Mouse (Mus musculus) hindbrain, postnatal 0 days (tissue): ENCODE data around the gene Rnf166. TPM values are rescaled to one million over a fixed set of nuclear protein-coding genes. Genes with fewer than 3 reads are reported as not detected.
A peak's percentile ranks its signal among the peaks of the same experiment; 100 is the strongest.

ENCODE experiments used
- ATAC-seq: fragments of 200-750 bp; cut with Nextera tagmentation; 2 replicates; pipeline ENCODE4 v1.8.0; 2017; ENCODE audit warnings: mild to moderate bottlenecking, moderate TSS enrichment, moderate library complexity
- DNase-seq: peaks from one replicate; pipeline ENCODE4 v3.0.0-alpha.2; 2015; ENCODE audit warnings: low spot score
- H3K27ac ChIP-seq: fragments of 300-500 bp; sonication (generic); 2 replicates; pipeline ENCODE4 v1.5.1; 2014; ENCODE audit warnings: mild to moderate bottlenecking
- H3K27me3 ChIP-seq: fragments of 300-500 bp; sonication (generic); 2 replicates; pipeline ENCODE4 v1.6.1; 2014; ENCODE audit warnings: low read length, mixed read lengths; ENCODE audit not compliant: insufficient read depth
- H3K36me3 ChIP-seq: fragments of 300-500 bp; sonication (generic); 2 replicates; pipeline ENCODE4 v1.6.1; 2014; ENCODE audit warnings: low read length, mixed read lengths; ENCODE audit not compliant: insufficient read depth
- H3K4me1 ChIP-seq: fragments of 300-500 bp; sonication (generic); 2 replicates; pipeline ENCODE4 v1.6.1; 2014; ENCODE audit warnings: antibody characterized with exemption, low read length, mixed read lengths; ENCODE audit not compliant: insufficient read depth
- H3K4me2 ChIP-seq: fragments of 300-500 bp; sonication (generic); 2 replicates; pipeline ENCODE4 v1.6.1; 2014; ENCODE audit warnings: low read depth, mild to moderate bottlenecking, low read length, moderate library complexity, mixed read lengths
- H3K4me3 ChIP-seq: fragments of 300-500 bp; sonication (generic); 2 replicates; pipeline ENCODE4 v1.5.1; 2014; ENCODE audit warnings: low read length
- H3K9ac ChIP-seq: fragments of 300-500 bp; sonication (generic); replicated peaks from 2 replicates; pipeline ENCODE4 v1.6.1; 2014; ENCODE audit warnings: mild to moderate bottlenecking, low read length, moderate library complexity, mixed read lengths
- H3K9me3 ChIP-seq: fragments of 300-500 bp; sonication (generic); 2 replicates; pipeline ENCODE4 v1.6.1; 2016; ENCODE audit warnings: low read length, mixed read lengths
- CTCF ChIP-seq: IDR thresholded peaks from 2 replicates; pipeline ENCODE4 v1.5.1; 2016; ENCODE audit warnings: antibody characterized with exemption, control low read depth, low read depth
- WGBS: fragments of 180-500 bp; shearing (Covaris S2); extraction: QIAGEN DNeasy Blood & Tissue Kit; methylation state at CpG from one replicate; pipeline ENCODE4 v1.1.7; 2014; 5-methylcytosine and 5-hydroxymethylcytosine counted together
- polyA plus RNA-seq: library from polyadenylated mRNA; unstranded; fragments of >200 nt; fragmentation: Nextera tagmentation; extraction: Ambion mirVana; gene quantifications from 2 replicates; pipeline ENCODE4 v1.2.1, GENCODE M21; 2015
- total RNA-seq: library from RNA; depleted of rRNA; stranded (reverse); fragments of >200 nt; gene quantifications from 2 replicates; pipeline ENCODE4 v1.2.3, GENCODE M21; 2014

Gene Rnf166
- total and polyA plus RNA-seq, 2 experiments from 2014 or later = 22.6 to 37.4 TPM

DNA sequence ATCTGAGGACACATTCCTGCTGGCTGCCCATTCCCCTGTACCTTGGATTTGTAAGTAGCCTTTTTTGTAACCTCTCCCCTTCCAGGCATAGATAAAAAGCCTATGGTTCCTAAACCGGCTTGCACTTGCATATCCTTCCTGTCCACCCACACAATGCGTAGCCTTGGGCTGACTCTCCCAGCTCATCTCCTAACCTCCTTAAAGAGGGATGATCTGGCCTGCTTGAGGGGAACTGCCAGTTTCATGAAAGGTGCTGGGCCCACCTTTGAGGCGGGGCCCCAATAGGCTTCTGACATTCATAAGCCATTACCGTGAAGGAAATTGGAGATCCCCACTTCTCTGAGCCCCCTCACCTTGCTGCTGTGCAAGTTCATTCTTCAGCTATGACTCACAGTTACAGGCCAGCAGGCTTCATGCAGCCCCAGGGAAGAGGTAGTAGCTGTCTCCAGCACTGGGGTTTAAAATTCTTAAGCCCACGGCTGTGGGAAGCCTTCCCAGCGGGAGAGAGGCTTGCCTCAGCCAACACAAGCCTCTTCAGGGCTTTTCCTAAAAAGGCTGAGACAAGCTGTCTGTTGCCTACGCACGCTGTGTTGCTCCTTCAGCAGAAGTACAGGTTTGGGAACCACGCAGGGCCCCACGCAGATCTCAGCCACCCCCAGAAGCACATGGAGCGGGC lies 14.3 kb downstream of the Rnf166 start:
- no peak for ATAC-seq
- no peak overlapping the region for H3K27ac ChIP-seq
- WGBS = 55% methylated on average over 11 of the region's 11 CpGs
- no peak for TF ChIP-seq CTCF
- H3K36me3 ChIP-seq = peaks cover 14% of the 10 kb centered on the region; the same call in 1 of the 2 replicates
- no peak overlapping the region for H3K4me3 ChIP-seq
- H3K9me3 ChIP-seq = no peaks in the 10 kb centered on the region
- H3K4me1 ChIP-seq = no peaks in the 10 kb centered on the region
- H3K27me3 ChIP-seq = peaks cover 7% of the 10 kb centered on the region
- no peak overlapping the region for H3K4me2 ChIP-seq
- no peak overlapping the region for H3K9ac ChIP-seq
- no peak for DNase-seq

DNA sequence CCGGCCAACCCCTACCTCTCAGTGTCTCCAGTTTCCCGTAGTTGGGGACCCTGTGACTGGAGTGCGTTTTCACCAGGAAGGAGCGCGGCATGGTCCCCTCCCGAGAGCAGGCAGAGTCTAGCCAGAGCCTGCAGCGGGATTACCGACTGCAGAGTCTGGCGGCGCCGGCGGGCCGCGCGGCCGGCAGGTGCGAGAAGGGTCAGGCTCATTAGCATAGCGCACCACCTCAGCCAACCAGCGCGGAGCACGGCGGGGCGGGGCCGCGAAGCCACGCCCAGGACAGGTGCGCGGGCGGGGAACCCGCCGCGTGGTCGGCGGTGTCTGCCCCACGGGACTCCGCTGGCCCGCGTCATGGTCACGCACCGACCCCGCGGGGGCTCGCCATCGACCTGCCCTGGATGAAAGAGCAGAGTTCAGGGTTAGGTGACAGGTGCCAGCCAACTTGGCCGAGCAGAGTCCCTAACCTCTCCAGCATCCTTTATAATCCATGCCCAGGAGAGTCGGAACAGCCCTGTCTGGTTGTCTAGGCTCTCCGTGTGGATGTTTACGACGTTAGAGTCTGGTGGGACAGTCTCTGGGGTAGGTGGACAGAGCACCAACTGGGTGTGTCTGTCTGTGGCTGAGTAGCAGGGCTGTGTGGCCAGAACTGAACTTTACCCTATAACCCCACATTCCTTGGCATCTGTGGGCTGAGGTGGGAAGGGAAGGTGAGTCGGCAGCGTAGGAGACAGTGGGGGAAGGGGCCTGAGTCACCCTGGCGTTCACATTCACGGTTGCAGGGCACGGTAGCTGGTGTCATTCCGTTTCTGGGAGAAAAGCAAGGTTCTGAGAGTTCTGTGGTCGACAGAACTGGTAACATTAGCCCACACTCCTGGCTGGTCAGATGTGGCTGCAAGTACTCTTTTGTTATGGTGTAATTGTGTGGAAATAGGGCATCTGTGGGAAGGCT lies 15.1 kb downstream of the Rnf166 start, which contains the start of gene Snai3:
Snai3 (minus strand) TSS at position 210 of the 949 bp plus-strand sequence.
- 3% methylated on average over 55 of the region's 56 CpGs for WGBS
- Histone ChIP-seq H3K4me1 (no peaks in the 10 kb centered on the region), H3K4me3 (peak within 1 kb of the TSS; percentile 34), H3K4me2 (peak within 1 kb of the TSS; percentile 61), H3K9ac (0 out of 2 replicates have a peak within 1 kb of the TSS, but pooled peaks have one; percentile 21), H3K27ac (no peak within 1 kb of the TSS), H3K36me3 (0 out of 2 replicates have a peak, but pooled peaks cover 6% of the 10 kb centered on the region), H3K27me3 (peaks cover 7% of the 10 kb centered on the region), H3K9me3 (no peaks in the 10 kb centered on the region)
- no peak for TF ChIP-seq CTCF
- peak; percentile 26 for DNase-seq
- peak; percentile 71 for ATAC-seq

DNA sequence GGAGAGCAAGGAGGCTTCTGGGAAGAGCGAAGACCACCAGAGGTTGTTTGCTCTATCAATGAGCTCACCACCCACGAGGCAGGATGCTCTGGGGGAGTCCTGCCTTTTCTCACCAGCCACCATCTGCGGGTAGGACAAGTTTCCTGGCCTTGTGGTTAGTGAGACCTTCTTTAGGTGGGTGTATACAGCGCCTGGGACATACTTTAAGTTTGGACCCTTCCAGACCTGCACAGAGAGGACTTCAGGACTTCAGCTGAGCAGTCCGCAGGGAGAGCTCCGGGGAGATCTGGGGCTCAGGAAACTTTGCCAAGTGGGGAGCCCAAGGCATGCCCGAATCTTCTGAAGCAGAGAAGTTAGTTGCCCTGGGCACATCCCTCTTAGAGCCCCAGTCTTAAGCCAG lies 15.9 kb downstream of the Rnf166 start:
- Histone ChIP-seq H3K27me3 (peaks cover 7% of the 10 kb centered on the region), H3K36me3 (no peaks in the 10 kb centered on the region), H3K4me1 (no peaks in the 10 kb centered on the region), H3K27ac (no peak overlapping the region), H3K9ac (no peak overlapping the region), H3K9me3 (no peaks in the 10 kb centered on the region), H3K4me3 (peak overlapping the region; percentile 34; the same call in 1 of the 2 replicates), H3K4me2 (peak overlapping the region; percentile 61)
- DNase-seq (no peak), ATAC-seq (no peak)
- no peak for TF ChIP-seq CTCF
- WGBS = 27% methylated on average over 7 of the region's 7 CpGs

DNA sequence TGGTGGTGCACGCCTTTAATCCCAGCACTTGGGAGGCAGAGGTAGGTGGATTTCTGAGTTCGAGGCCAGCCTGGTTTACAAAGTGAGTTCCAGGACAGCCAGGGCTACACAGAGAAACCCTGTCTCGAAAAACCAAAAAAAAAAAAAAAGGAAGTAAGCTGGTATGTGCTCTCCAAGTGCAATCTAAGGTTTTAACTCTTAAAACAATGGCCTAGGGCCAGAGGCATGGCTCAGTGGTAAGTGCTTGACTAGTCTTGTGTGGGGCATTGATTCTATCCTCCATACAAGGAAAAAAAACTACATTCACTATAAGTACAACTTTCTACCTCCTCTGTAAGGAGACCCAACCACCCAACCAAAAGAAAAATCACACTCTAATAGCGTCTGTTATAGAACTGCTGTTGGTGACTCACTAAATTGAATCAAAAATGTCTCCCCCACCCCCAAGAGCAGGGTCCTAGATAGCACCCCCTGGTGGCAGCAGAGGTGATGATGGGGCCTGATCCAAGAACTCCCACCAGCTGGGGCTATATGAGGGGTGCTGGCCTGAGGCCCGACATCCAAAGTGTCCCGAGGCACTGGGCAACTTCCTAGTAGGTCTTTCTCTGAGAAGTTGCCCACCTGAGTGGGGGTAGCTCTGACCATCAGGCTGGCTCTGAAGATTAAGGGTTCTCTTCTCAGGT lies 16.5 kb downstream of the Rnf166 start:
- peak; percentile 58 for TF ChIP-seq CTCF
- no peak overlapping the region for H3K27ac ChIP-seq
- H3K36me3 ChIP-seq = no peaks in the 10 kb centered on the region
- H3K9me3 ChIP-seq = no peaks in the 10 kb centered on the region
- ATAC-seq = no peak
- WGBS = 43% methylated on average over 5 of the region's 6 CpGs
- no peak for DNase-seq
- no peaks in the 10 kb centered on the region for H3K4me1 ChIP-seq
- peaks cover 7% of the 10 kb centered on the region for H3K27me3 ChIP-seq
- no peak overlapping the region for H3K9ac ChIP-seq
- H3K4me3 ChIP-seq = no peak overlapping the region
- no peak overlapping the region for H3K4me2 ChIP-seq

DNA sequence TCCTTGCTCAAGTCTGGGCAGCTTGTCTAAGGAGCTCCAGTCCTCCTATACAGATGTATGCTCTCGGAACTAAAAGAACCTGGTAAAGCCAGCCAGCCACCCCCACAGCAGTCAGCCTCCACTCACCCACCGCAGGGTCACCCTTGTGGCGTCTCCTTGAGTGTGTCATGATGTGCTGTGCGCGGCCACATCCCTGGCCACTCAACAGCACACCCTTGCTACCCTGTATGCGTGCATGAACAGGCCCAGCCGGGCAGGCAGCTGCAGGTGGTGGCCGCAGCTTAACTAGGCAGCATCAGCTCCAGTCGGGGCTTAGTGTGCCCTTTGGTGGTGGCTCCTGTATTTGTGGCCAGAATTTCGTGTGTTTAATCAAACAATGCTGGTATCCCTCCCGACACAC lies 18.7 kb downstream of the Rnf166 start:
- no peak overlapping the region for H3K27ac ChIP-seq
- no peaks in the 10 kb centered on the region for H3K4me1 ChIP-seq
- H3K4me2 ChIP-seq = no peak overlapping the region
- no peaks in the 10 kb centered on the region for H3K9me3 ChIP-seq
- no peak overlapping the region for H3K9ac ChIP-seq
- 80% methylated on average over 11 of the region's 11 CpGs for WGBS
- H3K4me3 ChIP-seq = no peak overlapping the region
- peaks cover 7% of the 10 kb centered on the region for H3K27me3 ChIP-seq
- no peaks in the 10 kb centered on the region for H3K36me3 ChIP-seq
- ATAC-seq (no peak), DNase-seq (no peak)
- TF ChIP-seq CTCF = no peak

DNA sequence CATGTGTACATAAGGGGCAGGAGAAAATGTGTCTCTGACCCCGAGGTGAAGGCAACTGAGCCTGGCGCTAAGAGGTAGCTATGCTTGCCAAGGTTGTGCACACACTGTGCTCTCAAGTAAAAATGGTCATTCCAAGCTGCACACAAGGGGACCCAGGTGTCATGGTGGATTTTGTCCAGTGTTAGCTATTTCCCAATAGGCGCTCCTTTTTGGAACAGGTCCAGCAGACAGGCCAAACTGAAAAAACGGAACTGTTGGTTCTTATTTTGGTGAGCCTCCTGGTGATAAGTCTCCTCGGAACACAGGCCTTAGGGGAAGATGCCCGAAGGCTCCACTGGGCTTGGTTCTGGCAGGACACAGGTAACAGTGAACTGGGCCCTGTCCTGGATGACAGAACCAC lies 21.5 kb downstream of the Rnf166 start:
- ATAC-seq (no peak), DNase-seq (no peak)
- no peaks in the 10 kb centered on the region for H3K4me1 ChIP-seq
- H3K4me3 ChIP-seq = no peak overlapping the region
- no peaks in the 10 kb centered on the region for H3K9me3 ChIP-seq
- TF ChIP-seq CTCF = no peak
- H3K27ac ChIP-seq = no peak overlapping the region
- no peak overlapping the region for H3K9ac ChIP-seq
- no peak overlapping the region for H3K4me2 ChIP-seq
- no peaks in the 10 kb centered on the region for H3K36me3 ChIP-seq
- 87% methylated on average over 6 of the region's 6 CpGs for WGBS
- peaks cover 2% of the 10 kb centered on the region; the same call in 1 of the 2 replicates for H3K27me3 ChIP-seq
